Mouse (Mus musculus) embryonic facial prominence, embryonic 14.5 days (tissue): Measurements from ENCODE around the gene Olfr429. TPM values are rescaled to one million over a fixed set of nuclear protein-coding genes. Genes with fewer than 3 reads are reported as not detected.
A peak's percentile ranks its signal among the peaks of the same experiment; 100 is the strongest.
"Not testable (repeated sequence)": the region's sequence is repeated elsewhere in the genome, so short reads cannot be mapped to it uniquely, and the experiment has no call there.

ENCODE experiments used
- ATAC-seq: fragments of 200-750 bp; cut with Nextera tagmentation; 2 replicates; pipeline ENCODE4 v1.8.0; 2017; ENCODE audit warnings: low read depth, moderate number of reproducible peaks, moderate TSS enrichment
- DNase-seq: peaks from one replicate; pipeline ENCODE4 v3.0.0-alpha.2; 2015; ENCODE audit warnings: low spot score
- H3K27ac ChIP-seq: fragments of 300-500 bp; sonication (generic); replicated peaks from 2 replicates; pipeline ENCODE4 v1.5.1; 2014; ENCODE audit warnings: low read depth, mild to moderate bottlenecking, low read length, moderate library complexity
- H3K27me3 ChIP-seq: fragments of 300-500 bp; sonication (generic); replicated peaks from 2 replicates; pipeline ENCODE4 v1.6.1; 2014; ENCODE audit warnings: low read length; ENCODE audit not compliant: control insufficient read depth, insufficient read depth
- H3K36me3 ChIP-seq: fragments of 300-500 bp; sonication (generic); 2 replicates; pipeline ENCODE4 v1.6.1; 2014; ENCODE audit warnings: low read length, mixed read lengths; ENCODE audit not compliant: control insufficient read depth, insufficient read depth
- H3K4me1 ChIP-seq: fragments of 300-500 bp; sonication (generic); 2 replicates; pipeline ENCODE4 v1.6.1; 2014; ENCODE audit warnings: antibody characterized with exemption, low read length; ENCODE audit not compliant: control insufficient read depth, insufficient read depth
- H3K4me2 ChIP-seq: fragments of 300-500 bp; sonication (generic); 2 replicates; pipeline ENCODE4 v1.6.1; 2014; ENCODE audit warnings: low read depth, mild to moderate bottlenecking, low read length, moderate library complexity, mixed read lengths
- H3K4me3 ChIP-seq: fragments of 300-500 bp; sonication (generic); 2 replicates; pipeline ENCODE4 v1.5.1; 2014; ENCODE audit warnings: low read depth, mild to moderate bottlenecking, low read length
- H3K9ac ChIP-seq: fragments of 300-500 bp; sonication (generic); 2 replicates; pipeline ENCODE4 v1.6.1; 2014; ENCODE audit warnings: low read depth, mild to moderate bottlenecking, low read length, moderate library complexity, mixed read lengths
- H3K9me3 ChIP-seq: fragments of 300-500 bp; sonication (generic); 2 replicates; pipeline ENCODE4 v1.6.1; 2016; ENCODE audit warnings: low read length; ENCODE audit not compliant: control insufficient read depth
- WGBS: fragments of 180-500 bp; shearing (Covaris S2); extraction: QIAGEN DNeasy Blood & Tissue Kit; methylation state at CpG from one replicate; pipeline ENCODE4 v1.1.7; 2014; 5-methylcytosine and 5-hydroxymethylcytosine counted together
- polyA plus RNA-seq: library from polyadenylated mRNA; unstranded; fragments of >200 nt; fragmentation: Nextera tagmentation; extraction: Ambion mirVana; gene quantifications from 2 replicates; pipeline ENCODE4 v1.2.1, GENCODE M21; 2014

The Olfr429 gene
- polyA plus RNA-seq, result 0.08 TPM in 1 of 2 replicates, not detected in the other

DNA sequence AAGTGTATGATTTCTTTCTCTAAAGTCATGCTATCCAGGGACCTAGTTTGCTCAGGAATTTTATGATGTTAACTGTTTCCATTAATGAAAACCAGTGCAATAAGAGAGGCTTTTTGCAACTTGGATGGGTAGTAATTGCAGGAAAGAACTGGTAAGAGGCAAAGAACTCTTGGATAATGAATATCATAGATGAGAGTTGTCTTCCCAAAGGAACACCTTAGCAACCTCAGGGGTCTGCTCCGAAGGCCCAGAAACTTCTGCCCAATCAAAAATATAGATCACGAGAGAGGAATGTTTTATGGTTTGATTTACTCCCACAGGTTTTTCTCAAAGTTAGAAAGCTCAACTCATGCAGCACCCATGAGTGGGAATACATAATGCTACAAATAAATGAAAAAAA is at the start of gene Olfr429:
TSS of gene Olfr429 (plus strand) at position 301 of the 400 bp plus-strand sequence.
- H3K4me1 ChIP-seq, result no peaks in the 10 kb centered on the region
- DNase-seq, result no peak
- WGBS, result 75% methylated on average over 2 of the region's 2 CpGs
- no peaks in the 10 kb centered on the region for H3K36me3 ChIP-seq
- H3K9me3 ChIP-seq, result no peaks in the 10 kb centered on the region
- H3K27ac ChIP-seq, result no peak within 1 kb of the TSS
- no peak for ATAC-seq
- H3K4me2 ChIP-seq, result no peak within 1 kb of the TSS
- no peak within 1 kb of the TSS for H3K9ac ChIP-seq
- no peaks in the 10 kb centered on the region for H3K27me3 ChIP-seq
- H3K4me3 ChIP-seq, result no peak within 1 kb of the TSS

- H3K9me3 ChIP-seq, result no peaks in the 10 kb centered on the region
- no peak overlapping the region for H3K4me2 ChIP-seq
- 44% methylated on average over 4 of the region's 4 CpGs for WGBS
- no peaks in the 10 kb centered on the region for H3K27me3 ChIP-seq
- no peak overlapping the region for H3K27ac ChIP-seq
- H3K36me3 ChIP-seq, result no peaks in the 10 kb centered on the region
- no peak overlapping the region for H3K4me3 ChIP-seq
- DNase-seq, result peak; percentile 19
- no peaks in the 10 kb centered on the region for H3K4me1 ChIP-seq
- peak; percentile 71 for ATAC-seq
- H3K9ac ChIP-seq, result no peak overlapping the region
Measured at GRCm38 (mm10) chr1:174035841-174036240, 48.3 kb upstream of the Olfr429 start.

GRCm38 (mm10) chr1:174038480-174038879 is 45.7 kb upstream of the Olfr429 start:
- H3K36me3 ChIP-seq, result no peaks in the 10 kb centered on the region
- no peak overlapping the region for H3K9ac ChIP-seq
- no peaks in the 10 kb centered on the region for H3K27me3 ChIP-seq
- H3K4me1 ChIP-seq, result no peaks in the 10 kb centered on the region
- DNase-seq (no peak), ATAC-seq (no peak)
- no peak overlapping the region for H3K27ac ChIP-seq
- H3K4me3 ChIP-seq, result no peak overlapping the region
- 90% methylated on average over 3 of the region's 3 CpGs for WGBS
- H3K9me3 ChIP-seq, result no peaks in the 10 kb centered on the region
- H3K4me2 ChIP-seq, result no peak overlapping the region

DNA sequence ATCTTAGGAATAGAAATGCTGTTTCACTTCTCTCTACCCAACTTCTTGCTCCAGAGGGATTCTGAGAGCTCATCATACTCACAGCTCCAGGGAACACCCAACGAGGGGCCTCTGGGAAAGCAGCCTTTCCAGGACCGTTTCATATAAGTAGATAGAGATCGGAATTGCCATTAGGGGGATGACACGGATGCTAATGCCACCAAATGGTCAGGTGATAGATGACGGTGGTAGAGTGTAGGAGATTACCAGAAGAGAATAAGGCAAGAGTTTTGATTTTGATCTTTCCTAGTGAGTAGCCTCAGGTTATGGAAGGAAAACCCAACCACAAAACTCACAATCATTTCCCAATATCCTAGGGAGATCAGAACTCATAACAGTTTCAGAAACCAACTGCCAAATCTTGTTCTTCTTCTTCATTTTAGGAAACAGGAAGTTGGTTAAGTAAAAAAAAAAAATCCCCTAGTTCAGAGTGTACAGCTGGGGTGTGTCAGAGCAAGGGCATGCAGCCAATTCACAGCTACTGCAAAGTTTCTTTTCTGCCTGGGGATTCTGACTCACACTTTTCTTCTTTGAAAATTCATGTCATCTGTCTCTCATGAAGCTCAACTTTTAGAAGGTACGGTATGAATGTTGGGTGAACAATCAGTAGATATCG is 43.5 kb upstream of the Olfr429 start, which contains the start of gene Olfr433:
TSS of gene Olfr433 (plus strand) at position 183 of the 655 bp plus-strand sequence.
- Histone ChIP-seq H3K4me2 (no peak within 1 kb of the TSS), H3K4me3 (no peak within 1 kb of the TSS), H3K9ac (no peak within 1 kb of the TSS), H3K4me1 (no peaks in the 10 kb centered on the region), H3K9me3 (no peaks in the 10 kb centered on the region), H3K27ac (no peak within 1 kb of the TSS), H3K27me3 (no peaks in the 10 kb centered on the region), H3K36me3 (no peaks in the 10 kb centered on the region)
- DNase-seq, result peak; percentile 15
- WGBS, result 82% methylated on average over 7 of the region's 7 CpGs
- ATAC-seq, result no peak

DNA sequence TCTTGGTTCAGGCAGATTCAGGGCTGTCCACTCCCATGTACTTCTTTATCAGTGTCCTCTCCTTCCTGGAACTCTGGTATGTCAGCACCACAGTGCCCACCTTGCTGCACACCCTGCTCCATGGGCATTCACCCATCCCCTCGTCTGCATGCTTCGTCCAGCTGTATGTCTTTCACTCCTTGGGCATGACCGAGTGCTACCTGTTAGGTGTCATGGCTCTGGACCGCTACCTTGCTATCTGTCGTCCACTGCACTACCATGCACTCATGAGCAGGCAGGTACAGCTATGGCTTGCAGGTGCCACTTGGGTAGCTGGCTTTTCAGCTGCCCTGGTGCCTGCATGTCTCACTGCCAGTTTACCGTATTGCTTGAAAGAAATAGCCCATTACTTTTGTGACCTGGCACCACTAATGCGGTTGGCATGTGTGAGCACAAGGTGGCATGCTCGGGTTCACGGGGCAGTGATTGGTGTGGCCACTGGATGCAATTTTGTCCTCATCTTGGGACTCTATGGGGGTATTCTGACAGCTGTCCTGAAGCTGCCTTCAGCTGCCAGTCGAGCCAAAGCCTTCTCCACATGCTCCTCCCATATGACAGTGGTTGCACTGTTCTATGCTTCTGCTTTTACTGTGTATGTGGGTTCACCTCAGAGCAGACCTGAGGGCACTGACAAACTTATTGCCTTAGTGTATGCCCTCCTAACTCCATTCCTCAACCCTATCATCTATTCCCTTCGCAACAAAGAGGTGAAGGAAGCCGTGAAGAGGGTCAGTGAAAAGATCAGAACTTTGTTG is 41.8 kb upstream of the Olfr429 start:
- H3K4me2 ChIP-seq, H3K4me3 ChIP-seq, H3K36me3 ChIP-seq, ATAC-seq, DNase-seq, H3K4me1 ChIP-seq, H3K27me3 ChIP-seq, H3K27ac ChIP-seq, H3K9me3 ChIP-seq, H3K9ac ChIP-seq: not testable (repeated sequence)
- 87% methylated on average over 12 of the region's 12 CpGs for WGBS

GRCm38 (mm10) chr1:174044431-174044830 is 39.7 kb upstream of the Olfr429 start:
- H3K4me2 ChIP-seq, result no peak overlapping the region
- no peaks in the 10 kb centered on the region for H3K4me1 ChIP-seq
- 47% methylated on average over 2 of the region's 2 CpGs for WGBS
- DNase-seq (peak; percentile 11), ATAC-seq (no peak)
- no peaks in the 10 kb centered on the region for H3K27me3 ChIP-seq
- H3K9ac ChIP-seq, result no peak overlapping the region
- H3K4me3 ChIP-seq, result no peak overlapping the region
- no peaks in the 10 kb centered on the region for H3K36me3 ChIP-seq
- H3K27ac ChIP-seq, result no peak overlapping the region
- H3K9me3 ChIP-seq, result no peaks in the 10 kb centered on the region

DNA sequence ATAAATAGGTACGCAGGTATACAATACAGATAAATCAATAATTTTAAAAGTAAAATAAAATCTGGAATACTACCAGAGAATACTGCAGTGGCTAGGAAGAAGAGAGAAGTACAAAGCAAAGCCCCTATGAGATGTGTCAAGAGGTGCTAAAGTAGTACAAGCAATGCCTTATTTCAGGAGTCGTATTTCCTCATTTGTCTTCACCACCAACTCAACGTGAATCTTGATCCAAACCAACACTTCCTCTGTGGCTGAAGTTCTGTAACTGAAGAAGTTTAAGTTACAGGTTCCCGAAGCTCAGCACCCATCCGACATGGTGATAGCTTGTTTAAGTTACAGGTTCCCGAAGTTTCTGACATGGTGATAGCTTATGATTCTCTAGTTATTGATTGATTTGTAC is 35.9 kb upstream of the Olfr429 start:
- not testable (repeated sequence) for H3K9ac ChIP-seq, H3K4me2 ChIP-seq, H3K4me3 ChIP-seq, ATAC-seq, H3K27ac ChIP-seq, H3K9me3 ChIP-seq, H3K27me3 ChIP-seq, H3K4me1 ChIP-seq, DNase-seq, H3K36me3 ChIP-seq
- 83% methylated on average over 6 of the region's 6 CpGs for WGBS

- no peak for DNase-seq
- ATAC-seq, result no peak
- H3K9ac ChIP-seq, result no peak within 1 kb of the TSS
- H3K36me3 ChIP-seq, result no peaks in the 10 kb centered on the region
- no peaks in the 10 kb centered on the region for H3K27me3 ChIP-seq
- WGBS, result 59% methylated on average over 2 of the region's 2 CpGs
- no peaks in the 10 kb centered on the region for H3K9me3 ChIP-seq
- no peak within 1 kb of the TSS for H3K27ac ChIP-seq
- H3K4me1 ChIP-seq, result no peaks in the 10 kb centered on the region
- no peak within 1 kb of the TSS for H3K4me3 ChIP-seq
- H3K4me2 ChIP-seq, result no peak within 1 kb of the TSS
Measured at GRCm38 (mm10) chr1:174048893-174049292, 35.2 kb upstream of the Olfr429 start, which contains the start of gene Olfr432. Gene Olfr432 (plus strand): TSS chr1:174049205.
